Mouse (Mus musculus) embryonic stem cell, embryonic (primary cell): ENCODE measurements around the gene Smarca4.

Experiments
- CTCF ChIA-PET, 4 experiments: fragments of 300-600 bp in 2 of 4; fragments of 350-600 bp in 2 of 4; sonication (Branson Sonifier 250); formaldehyde crosslinking; loops; one replicate each; lab custom pipeline; 2022; ENCODE audit warnings: inconsistent platforms in 2 of 4; lab: Charles Lee
- POLR2A ChIA-PET, 4 experiments: fragments of 300-600 bp in 2 of 4; fragments of 350-600 bp in 2 of 4; sonication (Branson Sonifier 250); formaldehyde crosslinking; loops; one replicate each; lab custom pipeline; 2022; ENCODE audit warnings: antibody characterized with exemption in 4 of 4, inconsistent platforms in 1 of 4; lab: Charles Lee

Smarca4 gene

GRCm38 (mm10) chr9:21615617-21616231, at the start of gene Smarca4:
Smarca4 (plus strand) TSS chr9:21616169.
- ChIA-PET CTCF (interaction anchor here in 2 of 4 experiments (1.3 to 1.6 kb wide), 2 partner anchors 13 to 14 kb away, joined by 3 to 14 read pairs; no protein-coding TSS in a partner anchor), POLR2A (interaction anchor here in 3 of 4 experiments (0.6 to 5.6 kb wide), 30 partner anchors 9 to 325 kb away, joined by 3 to 71 read pairs (median 5); partner anchors contain the start of genes Ldlr (in 2 of the 3), Spc24 (in 2 of the 3), Ccdc159 (in 1 of the 3) and Cdkn2d (in 1 of the 3))

GRCm38 (mm10) chr9:21566538-21566937, 49.4 kb upstream of the Smarca4 start:
- POLR2A ChIA-PET, result interaction anchor here (0.6 to 4.5 kb wide), 14 partner anchors 8 to 373 kb away, joined by 3 to 20 read pairs (median 5); partner anchors contain the start of gene Carm1 (in 1 of the 4)
- CTCF ChIA-PET, result interaction anchor here in 2 of 4 experiments (0.5 kb wide), 2 partner anchors 22 to 509 kb away, joined by 3 to 5 read pairs; no protein-coding TSS in a partner anchor

GRCm38 (mm10) chr9:21567051-21567450, 48.9 kb upstream of the Smarca4 start:
- CTCF ChIA-PET, result interaction anchor here in 2 of 4 experiments (0.5 kb wide), 2 partner anchors 23 to 508 kb away, joined by 3 to 5 read pairs; no protein-coding TSS in a partner anchor
- POLR2A ChIA-PET, result interaction anchor here (0.6 to 4.5 kb wide), 14 partner anchors 9 to 374 kb away, joined by 3 to 20 read pairs (median 4); no protein-coding TSS in a partner anchor

GRCm38 (mm10) chr9:21568657-21569255, 47.2 kb upstream of the Smarca4 start:
- ChIA-PET CTCF (interaction anchor here in 1 of 4 experiments (0.6 kb wide), 1 partner anchor 80 kb away, joined by 4 read pairs; no protein-coding TSS in a partner anchor), POLR2A (interaction anchor here in 2 of 4 experiments (0.6 to 4.5 kb wide), 14 partner anchors 8 to 554 kb away, joined by 3 to 20 read pairs (median 6); partner anchors contain the start of genes Carm1 (in 1 of the 2) and Timm29 (in 1 of the 2))

GRCm38 (mm10) chr9:21574012-21574801, 41.8 kb upstream of the Smarca4 start:
- POLR2A ChIA-PET, result interaction anchor here in 2 of 4 experiments (0.6 to 4.4 kb wide), 15 partner anchors 11 to 386 kb away, joined by 3 to 31 read pairs (median 4); partner anchors contain the start of genes Carm1 (in 2 of the 2), Timm29 (in 1 of the 2) and Yipf2 (in 1 of the 2)
- CTCF ChIA-PET, result interaction anchor here in 2 of 4 experiments (0.7 to 1.6 kb wide), 2 partner anchors 24 to 28 kb away, joined by 3 to 4 read pairs; no protein-coding TSS in a partner anchor

GRCm38 (mm10) chr9:21575253-21575652, 40.7 kb upstream of the Smarca4 start:
- ChIA-PET POLR2A (interaction anchor here in 2 of 4 experiments (0.7 to 3.1 kb wide), 15 partner anchors 10 to 160 kb away, joined by 3 to 8 read pairs (median 4); partner anchors contain the start of genes Carm1 (in 1 of the 2), Timm29 (in 1 of the 2) and Yipf2 (in 1 of the 2)), CTCF (interaction anchor here in 3 of 4 experiments (0.5 to 0.7 kb wide), 3 partner anchors 18 to 545 kb away, joined by 3 read pairs; no protein-coding TSS in a partner anchor)

- POLR2A ChIA-PET, result interaction anchor here in 2 of 4 experiments (0.6 to 3.2 kb wide), 10 partner anchors 9 to 51 kb away, joined by 3 to 19 read pairs (median 5); partner anchors contain the start of genes Carm1 (in 1 of the 2), Timm29 (in 1 of the 2) and Yipf2 (in 1 of the 2)
- CTCF ChIA-PET, result interaction anchor here in 3 of 4 experiments (0.7 to 1.3 kb wide), 3 partner anchors 14 to 26 kb away, joined by 3 to 6 read pairs (median 3); no protein-coding TSS in a partner anchor
Observed at GRCm38 (mm10) chr9:21576286-21576685, 39.7 kb upstream of the Smarca4 start.

GRCm38 (mm10) chr9:21578226-21578625, 37.7 kb upstream of the Smarca4 start:
- ChIA-PET CTCF (interaction anchor here in 3 of 4 experiments (0.5 to 0.7 kb wide), 3 partner anchors 20 to 417 kb away, joined by 3 to 7 read pairs (median 6); no protein-coding TSS in a partner anchor), POLR2A (interaction anchor here in 2 of 4 experiments (0.8 to 3.2 kb wide), 10 partner anchors 9 to 32 kb away, joined by 3 to 19 read pairs (median 3); no protein-coding TSS in a partner anchor)

GRCm38 (mm10) chr9:21585401-21585800, 30.6 kb upstream of the Smarca4 start:
- CTCF ChIA-PET, result no interaction called here
- POLR2A ChIA-PET, result interaction anchor here in 1 of 4 experiments (0.9 to 2.7 kb wide), 3 partner anchors 9 to 13 kb away, joined by 4 to 7 read pairs (median 6); no protein-coding TSS in a partner anchor

- POLR2A ChIA-PET, result interaction anchor here in 2 of 4 experiments (0.9 to 2.8 kb wide), 5 partner anchors 10 to 221 kb away, joined by 3 to 8 read pairs (median 3); no protein-coding TSS in a partner anchor
- CTCF ChIA-PET, result interaction anchor here in 2 of 4 experiments (0.6 to 1.4 kb wide), 3 partner anchors 11 to 49 kb away, joined by 3 to 4 read pairs (median 3); no protein-coding TSS in a partner anchor
Observed at GRCm38 (mm10) chr9:21587678-21588349, 28.2 kb upstream of the Smarca4 start.

GRCm38 (mm10) chr9:21588350-21588749, 27.6 kb upstream of the Smarca4 start:
- CTCF ChIA-PET, result interaction anchor here in 2 of 4 experiments (0.6 to 1.4 kb wide), 4 partner anchors 11 to 49 kb away, joined by 3 to 4 read pairs (median 3); no protein-coding TSS in a partner anchor
- POLR2A ChIA-PET, result interaction anchor here in 2 of 4 experiments (0.9 to 2.8 kb wide), 7 partner anchors 10 to 222 kb away, joined by 3 to 8 read pairs (median 3); no protein-coding TSS in a partner anchor

GRCm38 (mm10) chr9:21589538-21589937, 26.4 kb upstream of the Smarca4 start:
- POLR2A ChIA-PET, result interaction anchor here in 2 of 4 experiments (0.6 to 2.8 kb wide), 6 partner anchors 13 to 361 kb away, joined by 3 to 8 read pairs (median 3); no protein-coding TSS in a partner anchor
- CTCF ChIA-PET, result interaction anchor here in 2 of 4 experiments (0.5 to 1.1 kb wide), 2 partner anchors 13 to 107 kb away, joined by 3 to 7 read pairs; no protein-coding TSS in a partner anchor

GRCm38 (mm10) chr9:21591127-21591830, 24.7 kb upstream of the Smarca4 start:
- POLR2A ChIA-PET, result interaction anchor here in 2 of 4 experiments (0.8 to 4.4 kb wide), 16 partner anchors 9 to 161 kb away, joined by 3 to 33 read pairs (median 7); partner anchors contain the start of genes Carm1 (in 2 of the 2), Ldlr (in 1 of the 2) and Smarca4 (in 1 of the 2)

GRCm38 (mm10) chr9:21591831-21592702, 23.9 kb upstream of the Smarca4 start:
- ChIA-PET POLR2A (interaction anchor here in 3 of 4 experiments (0.8 to 4.4 kb wide), 30 partner anchors 10 to 207 kb away, joined by 3 to 33 read pairs (median 4); partner anchors contain the start of genes Carm1 (in 2 of the 3), Ldlr (in 2 of the 3), Kank2 (in 1 of the 3) and Qtrt1 (in 1 of the 3)), CTCF (interaction anchor here in 3 of 4 experiments (0.6 to 3.5 kb wide), 5 partner anchors 10 to 235 kb away, joined by 3 to 17 read pairs (median 5); no protein-coding TSS in a partner anchor)

More at GRCm38 (mm10) chr9:21591127-21591830, 24.7 kb upstream of the Smarca4 start:
- CTCF ChIA-PET, result interaction anchor here in 1 of 4 experiments (3.5 kb wide), 1 partner anchor 11 kb away, joined by 17 read pairs; no protein-coding TSS in a partner anchor
